Mouse (Mus musculus) embryonic facial prominence, embryonic 14.5 days (tissue): Measurements from ENCODE around the gene Ypel4. TPM values are rescaled to one million over a fixed set of nuclear protein-coding genes. Genes with fewer than 3 reads are reported as not detected.

Source experiments
- ATAC-seq: fragments of 200-750 bp; cut with Nextera tagmentation; 2 replicates; pipeline ENCODE4 v1.8.0; 2017; ENCODE audit warnings: low read depth, moderate number of reproducible peaks, moderate TSS enrichment
- DNase-seq: peaks from one replicate; pipeline ENCODE4 v3.0.0-alpha.2; 2015; ENCODE audit warnings: low spot score
- H3K27ac ChIP-seq: fragments of 300-500 bp; sonication (generic); replicated peaks from 2 replicates; pipeline ENCODE4 v1.5.1; 2014; ENCODE audit warnings: low read depth, mild to moderate bottlenecking, low read length, moderate library complexity
- H3K27me3 ChIP-seq: fragments of 300-500 bp; sonication (generic); replicated peaks from 2 replicates; pipeline ENCODE4 v1.6.1; 2014; ENCODE audit warnings: low read length; ENCODE audit not compliant: control insufficient read depth, insufficient read depth
- H3K36me3 ChIP-seq: fragments of 300-500 bp; sonication (generic); 2 replicates; pipeline ENCODE4 v1.6.1; 2014; ENCODE audit warnings: low read length, mixed read lengths; ENCODE audit not compliant: control insufficient read depth, insufficient read depth
- H3K4me1 ChIP-seq: fragments of 300-500 bp; sonication (generic); 2 replicates; pipeline ENCODE4 v1.6.1; 2014; ENCODE audit warnings: antibody characterized with exemption, low read length; ENCODE audit not compliant: control insufficient read depth, insufficient read depth
- H3K4me2 ChIP-seq: fragments of 300-500 bp; sonication (generic); 2 replicates; pipeline ENCODE4 v1.6.1; 2014; ENCODE audit warnings: low read depth, mild to moderate bottlenecking, low read length, moderate library complexity, mixed read lengths
- H3K4me3 ChIP-seq: fragments of 300-500 bp; sonication (generic); 2 replicates; pipeline ENCODE4 v1.5.1; 2014; ENCODE audit warnings: low read depth, mild to moderate bottlenecking, low read length
- H3K9ac ChIP-seq: fragments of 300-500 bp; sonication (generic); 2 replicates; pipeline ENCODE4 v1.6.1; 2014; ENCODE audit warnings: low read depth, mild to moderate bottlenecking, low read length, moderate library complexity, mixed read lengths
- H3K9me3 ChIP-seq: fragments of 300-500 bp; sonication (generic); 2 replicates; pipeline ENCODE4 v1.6.1; 2016; ENCODE audit warnings: low read length; ENCODE audit not compliant: control insufficient read depth
- WGBS: fragments of 180-500 bp; shearing (Covaris S2); extraction: QIAGEN DNeasy Blood & Tissue Kit; methylation state at CpG from one replicate; pipeline ENCODE4 v1.1.7; 2014; 5-methylcytosine and 5-hydroxymethylcytosine counted together
- polyA plus RNA-seq: library from polyadenylated mRNA; unstranded; fragments of >200 nt; fragmentation: Nextera tagmentation; extraction: Ambion mirVana; gene quantifications from 2 replicates; pipeline ENCODE4 v1.2.1, GENCODE M21; 2014

The Ypel4 gene
- polyA plus RNA-seq, 1 experiment from 2014 or later: 5.5 TPM

DNA sequence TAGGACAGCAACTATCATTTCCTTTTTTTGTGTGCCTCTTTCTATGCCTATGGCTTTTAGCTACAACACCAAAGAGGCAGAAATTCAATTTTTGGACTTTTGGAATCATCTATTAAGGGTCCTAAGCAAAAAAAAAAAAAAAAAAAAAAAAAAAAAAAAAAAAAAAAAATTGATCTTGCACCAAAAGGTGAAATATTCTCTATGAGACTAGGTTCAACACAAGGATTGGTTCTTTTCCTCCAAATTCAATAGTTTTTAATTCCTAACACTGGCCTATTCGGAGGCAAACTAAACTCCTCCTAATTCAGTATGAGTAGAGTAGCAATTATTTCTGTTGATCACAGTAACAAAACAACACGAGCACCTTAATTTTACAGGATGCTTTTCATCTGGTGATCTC, 22.0 kb upstream of the Ypel4 start:
- DNase-seq: no peak
- Histone ChIP-seq H3K4me3 (no peak overlapping the region), H3K27me3 (no peaks in the 10 kb centered on the region), H3K4me1 (peaks cover 9% of the 10 kb centered on the region), H3K36me3 (peaks cover 44% of the 10 kb centered on the region), H3K9ac (no peak overlapping the region), H3K4me2 (no peak overlapping the region), H3K9me3 (no peaks in the 10 kb centered on the region), H3K27ac (no peak overlapping the region)
- WGBS: 83% methylated on average over 2 of the region's 2 CpGs
- no peak for ATAC-seq

DNA sequence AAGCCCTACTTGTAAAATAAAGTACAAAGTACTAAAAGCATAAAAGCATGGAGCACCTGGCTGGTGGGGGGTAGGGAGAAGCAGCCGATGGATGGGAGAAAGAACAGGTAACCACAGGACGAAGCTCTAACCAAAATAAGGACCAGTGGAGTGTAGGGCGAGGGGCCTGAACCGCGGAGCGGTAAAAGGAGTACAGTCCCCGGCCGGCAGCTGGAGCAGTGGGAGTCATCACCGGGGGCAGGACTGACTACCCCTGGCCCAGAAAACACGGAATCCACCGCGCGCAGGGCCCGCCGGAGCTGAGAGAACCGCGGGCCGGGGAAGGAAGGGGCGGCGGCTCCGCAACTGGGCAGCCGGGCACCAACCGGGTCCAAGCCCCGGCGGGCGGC, 19.4 kb upstream of the Ypel4 start:
- H3K9ac ChIP-seq: peak overlapping the region; percentile 95
- peak overlapping the region; percentile 97 for H3K4me3 ChIP-seq
- H3K4me2 ChIP-seq: peak overlapping the region; percentile 57
- ATAC-seq: peak; percentile 0; the same call in 1 of the 2 replicates
- peaks cover 9% of the 10 kb centered on the region for H3K4me1 ChIP-seq
- 0% methylated on average over 12 of the region's 26 CpGs for WGBS
- H3K36me3 ChIP-seq: peaks cover 20% of the 10 kb centered on the region
- H3K9me3 ChIP-seq: no peaks in the 10 kb centered on the region
- no peak for DNase-seq
- H3K27ac ChIP-seq: peak overlapping the region; percentile 97
- H3K27me3 ChIP-seq: no peaks in the 10 kb centered on the region

DNA sequence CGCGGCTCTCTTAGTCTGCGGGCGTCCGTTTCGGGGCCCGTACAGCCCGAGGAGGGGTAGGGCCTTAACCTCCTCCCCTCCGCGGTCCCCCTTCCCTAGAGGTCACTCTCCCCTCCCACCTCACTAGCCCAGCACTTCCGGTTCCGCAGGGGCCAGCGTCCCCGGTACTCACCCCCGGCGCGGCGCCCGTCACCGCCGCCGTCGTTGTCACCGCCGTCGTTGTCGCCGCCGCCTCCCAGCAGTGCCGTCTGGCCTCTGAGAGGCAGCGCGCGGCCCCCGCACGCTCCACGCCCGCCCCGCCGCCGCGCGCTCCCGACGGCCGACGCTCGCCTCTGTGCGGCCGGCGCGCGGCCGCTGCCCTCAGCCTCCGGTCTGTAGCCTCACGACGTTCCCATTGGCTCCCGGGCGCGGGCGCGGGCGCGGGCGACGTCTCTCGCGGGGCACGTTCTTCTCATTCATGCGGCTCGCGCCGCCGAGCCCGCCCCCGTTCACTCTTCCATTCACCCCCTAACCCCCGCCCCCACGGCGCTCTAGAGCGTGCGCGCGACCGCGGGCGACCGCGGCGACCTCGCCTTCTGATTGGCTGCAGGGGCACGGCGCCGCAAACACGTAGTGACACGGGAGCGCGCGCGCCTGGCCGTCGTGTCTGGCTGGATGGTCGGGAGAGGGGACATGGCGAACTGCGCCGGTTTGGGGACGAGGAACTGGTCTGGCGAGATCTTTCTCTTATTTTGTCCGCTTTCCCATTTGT, 18.9 kb upstream of the Ypel4 start, which contains the start of gene Zdhhc5:
Gene Zdhhc5 (minus strand): TSS at position 370 of the 751 bp plus-strand sequence.
- DNase-seq: peak; percentile 98
- peak; percentile 97 for ATAC-seq
- H3K36me3 ChIP-seq: peaks cover 14% of the 10 kb centered on the region
- H3K4me3 ChIP-seq: peak within 1 kb of the TSS; percentile 97
- no peaks in the 10 kb centered on the region for H3K9me3 ChIP-seq
- WGBS: under 1% methylated on average over 62 of the region's 107 CpGs
- peaks cover 9% of the 10 kb centered on the region for H3K4me1 ChIP-seq
- peak within 1 kb of the TSS; percentile 95 for H3K9ac ChIP-seq
- no peaks in the 10 kb centered on the region for H3K27me3 ChIP-seq
- H3K27ac ChIP-seq: peak within 1 kb of the TSS; percentile 97
- H3K4me2 ChIP-seq: peak within 1 kb of the TSS; percentile 73

DNA sequence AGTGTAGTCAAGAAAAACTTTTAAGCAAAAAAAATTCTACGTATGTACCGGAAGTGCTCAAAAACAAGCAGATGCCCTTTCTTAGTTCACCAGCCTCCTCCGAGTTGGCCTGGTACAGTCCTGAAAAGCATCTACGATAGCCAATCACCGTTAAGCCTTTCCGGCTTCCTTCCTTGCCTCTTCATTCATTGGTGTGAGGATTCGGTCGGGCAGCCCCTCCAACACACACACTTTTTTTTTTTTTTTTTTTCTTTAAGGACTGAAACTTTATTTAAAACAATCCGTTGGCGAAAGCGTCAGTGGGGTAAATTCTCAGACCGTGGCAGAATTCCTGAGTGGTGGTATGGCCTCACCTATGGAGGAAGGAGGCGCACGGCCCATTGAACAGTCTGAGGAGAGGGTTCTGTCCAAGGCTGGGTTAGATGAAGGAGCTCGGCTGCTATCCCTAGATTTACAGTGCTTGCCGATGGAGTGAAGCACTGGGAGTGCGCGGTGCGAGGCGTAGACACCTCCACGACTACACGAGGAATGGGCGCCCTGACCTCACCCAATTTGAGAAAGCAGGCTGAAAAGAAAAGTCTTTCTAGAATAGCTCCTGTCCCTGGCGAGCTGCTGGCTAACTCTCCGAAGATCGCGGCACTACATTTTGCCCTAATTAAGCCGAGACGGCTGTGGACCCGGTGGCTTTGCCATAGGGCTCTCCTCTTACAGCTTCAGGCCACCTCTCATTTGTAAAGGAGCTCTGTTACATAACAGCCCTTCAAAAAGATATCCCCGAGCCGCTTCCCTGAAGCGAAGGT, 18.1 kb upstream of the Ypel4 start:
- DNase-seq (peak; percentile 99), ATAC-seq (peak; percentile 96)
- under 1% methylated on average over 33 of the region's 33 CpGs for WGBS
- Histone ChIP-seq H3K9me3 (no peaks in the 10 kb centered on the region), H3K36me3 (peaks cover 6% of the 10 kb centered on the region), H3K27me3 (no peaks in the 10 kb centered on the region), H3K4me2 (peak overlapping the region; percentile 73), H3K27ac (peak overlapping the region; percentile 97), H3K4me1 (peaks cover 9% of the 10 kb centered on the region), H3K9ac (peak overlapping the region; percentile 95), H3K4me3 (peak overlapping the region; percentile 97)

DNA sequence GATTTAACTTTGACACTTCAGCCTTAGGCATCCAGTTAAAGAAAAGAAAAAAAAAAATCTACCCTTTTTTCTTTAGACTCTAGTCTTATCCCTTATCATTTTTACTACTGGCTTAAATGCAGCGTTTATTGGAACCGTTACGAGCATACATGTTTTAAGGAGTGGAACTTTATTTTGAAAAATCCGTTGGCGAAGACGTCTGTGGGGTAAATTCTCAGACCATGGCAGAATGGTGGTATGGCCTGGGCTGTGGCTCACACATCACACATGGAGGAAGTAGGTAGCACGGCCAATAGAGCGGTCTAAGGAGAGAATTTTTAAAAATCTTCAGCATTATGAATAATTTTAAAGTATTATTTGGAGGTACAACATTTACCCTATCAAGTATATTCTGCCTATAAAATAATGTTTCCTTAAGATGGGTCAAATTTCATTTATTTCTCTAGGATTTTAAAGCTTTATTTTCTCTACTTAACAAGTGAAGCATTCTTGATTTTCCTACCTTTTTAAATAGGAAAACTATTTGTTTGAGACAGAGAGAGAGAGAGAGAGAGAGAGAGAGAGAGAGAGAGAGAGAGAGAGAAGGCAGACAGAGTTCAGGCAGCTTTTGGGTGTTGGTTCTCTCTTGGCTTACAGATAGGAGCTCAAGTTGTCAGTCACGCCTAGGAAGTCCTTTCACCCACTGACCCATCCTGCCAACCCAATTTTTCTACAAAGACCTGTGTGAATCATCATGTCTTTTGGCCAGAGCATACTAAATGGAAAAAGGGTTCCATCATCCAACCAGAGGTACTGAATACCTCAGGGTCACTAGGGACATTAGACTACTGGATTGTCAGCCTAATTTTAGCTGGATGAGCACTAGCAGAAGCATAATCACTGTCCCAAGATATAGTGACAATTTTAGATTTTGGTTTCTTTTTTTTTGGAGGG, 17.2 kb upstream of the Ypel4 start:
- H3K9me3 ChIP-seq: no peaks in the 10 kb centered on the region

DNA sequence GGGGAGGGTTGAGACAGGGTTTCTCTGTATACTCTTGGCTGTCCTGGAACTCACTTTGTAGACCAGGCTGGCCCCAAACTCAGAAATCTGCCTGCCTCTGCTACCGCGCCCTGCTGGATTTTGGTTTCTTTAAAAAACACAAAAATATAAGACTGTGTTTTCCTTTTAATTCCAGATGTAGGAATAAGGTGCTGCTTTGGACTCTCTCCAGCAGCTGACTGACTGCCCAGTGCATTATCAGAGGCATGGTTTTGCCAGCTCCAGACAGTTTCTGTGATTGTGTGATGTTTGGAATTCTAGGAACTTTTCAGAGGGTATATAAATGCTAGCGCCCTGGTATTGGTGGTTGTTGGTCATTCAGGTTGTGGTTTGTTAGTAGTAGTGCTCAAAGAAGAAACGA, 16.5 kb upstream of the Ypel4 start:
- Histone ChIP-seq H3K9me3 (no peaks in the 10 kb centered on the region), H3K9ac (no peak overlapping the region), H3K27me3 (no peaks in the 10 kb centered on the region), H3K4me3 (no peak overlapping the region), H3K27ac (no peak overlapping the region), H3K4me2 (no peak overlapping the region), H3K4me1 (peaks cover 9% of the 10 kb centered on the region), H3K36me3 (0 out of 2 replicates have a peak, but pooled peaks cover 4% of the 10 kb centered on the region)
- ATAC-seq: no peak
- 96% methylated on average over 4 of the region's 4 CpGs for WGBS
- no peak for DNase-seq

More for the DNA sequence above, 17.2 kb upstream of the Ypel4 start:
- 0 out of 2 replicates have a peak, but pooled peaks cover 4% of the 10 kb centered on the region for H3K36me3 ChIP-seq
- peak overlapping the region; percentile 97 for H3K27ac ChIP-seq
- no peaks in the 10 kb centered on the region for H3K27me3 ChIP-seq
- WGBS: 28% methylated on average over 9 of the region's 9 CpGs
- H3K4me3 ChIP-seq: peak overlapping the region; percentile 97
- H3K4me1 ChIP-seq: peaks cover 9% of the 10 kb centered on the region
- DNase-seq (no peak), ATAC-seq (no peak)
- peak overlapping the region; percentile 95 for H3K9ac ChIP-seq
- H3K4me2 ChIP-seq: peak overlapping the region; percentile 73

DNA sequence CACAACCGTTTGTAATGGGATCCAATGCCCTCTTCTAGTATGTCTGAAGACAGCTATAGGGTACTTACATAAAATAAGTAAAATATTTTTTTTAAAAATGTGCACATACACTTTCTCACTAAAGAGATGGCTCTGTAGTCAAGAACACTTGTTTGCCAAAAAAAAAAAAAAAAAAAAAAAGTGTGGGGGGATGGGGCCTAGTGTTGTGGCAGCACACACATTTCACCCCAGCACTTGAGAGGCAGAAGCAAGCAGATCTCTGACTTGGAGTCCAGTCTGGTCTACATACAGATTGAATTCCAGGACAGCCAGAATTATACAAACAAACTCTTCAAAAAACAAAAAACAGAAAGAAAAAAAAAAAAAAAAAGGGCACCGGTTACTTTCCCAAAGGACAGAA, 13.1 kb upstream of the Ypel4 start:
- no peaks in the 10 kb centered on the region for H3K4me1 ChIP-seq
- H3K4me2 ChIP-seq: no peak overlapping the region
- no peak overlapping the region for H3K9ac ChIP-seq
- no peak for DNase-seq
- no peak overlapping the region for H3K4me3 ChIP-seq
- H3K27ac ChIP-seq: no peak overlapping the region
- no peaks in the 10 kb centered on the region for H3K27me3 ChIP-seq
- no peaks in the 10 kb centered on the region for H3K9me3 ChIP-seq
- 85% methylated on average over 2 of the region's 2 CpGs for WGBS
- ATAC-seq: no peak
- peaks cover 30% of the 10 kb centered on the region for H3K36me3 ChIP-seq

DNA sequence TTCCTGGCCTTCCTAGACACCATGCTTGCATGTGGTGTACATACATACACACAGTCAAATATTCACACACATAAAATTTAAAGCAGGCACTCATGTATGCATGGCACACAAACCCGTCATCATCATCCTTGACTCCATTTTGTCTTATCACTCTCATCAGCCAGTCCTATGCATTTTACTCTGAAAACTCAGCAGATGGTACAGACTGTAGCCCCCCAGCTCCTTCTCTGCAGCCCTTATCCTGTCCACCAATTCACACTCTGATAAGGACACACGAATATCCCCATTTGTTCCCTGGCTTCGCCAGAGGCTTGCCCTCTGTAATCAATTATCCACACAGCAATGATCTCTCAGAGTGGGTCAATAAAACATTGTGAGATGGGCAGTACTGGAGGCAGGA, 12.7 kb upstream of the Ypel4 start:
- no peak overlapping the region for H3K4me2 ChIP-seq
- H3K27me3 ChIP-seq: no peaks in the 10 kb centered on the region
- no peaks in the 10 kb centered on the region for H3K9me3 ChIP-seq
- H3K36me3 ChIP-seq: peaks cover 31% of the 10 kb centered on the region
- no peak overlapping the region for H3K27ac ChIP-seq
- 0 out of 2 replicates have a peak, but pooled peaks cover 1% of the 10 kb centered on the region for H3K4me1 ChIP-seq
- WGBS: 73% methylated on average over 3 of the region's 3 CpGs
- no peak overlapping the region for H3K4me3 ChIP-seq
- no peak overlapping the region for H3K9ac ChIP-seq
- DNase-seq (no peak), ATAC-seq (no peak)
